Mouse (Mus musculus) CD4-positive, CD25-positive, alpha-beta regulatory T cell, adult 2 months (primary cell): ENCODE measurements around the gene Plch1.
A peak's percentile ranks its signal among the peaks of the same experiment; 100 is the strongest.

Source experiments
- DNase-seq: peaks from one replicate; pipeline ENCODE4 v3.0.0-alpha.2; 2012; ENCODE audit warnings: low read depth, low spot score

The Plch1 gene

DNA sequence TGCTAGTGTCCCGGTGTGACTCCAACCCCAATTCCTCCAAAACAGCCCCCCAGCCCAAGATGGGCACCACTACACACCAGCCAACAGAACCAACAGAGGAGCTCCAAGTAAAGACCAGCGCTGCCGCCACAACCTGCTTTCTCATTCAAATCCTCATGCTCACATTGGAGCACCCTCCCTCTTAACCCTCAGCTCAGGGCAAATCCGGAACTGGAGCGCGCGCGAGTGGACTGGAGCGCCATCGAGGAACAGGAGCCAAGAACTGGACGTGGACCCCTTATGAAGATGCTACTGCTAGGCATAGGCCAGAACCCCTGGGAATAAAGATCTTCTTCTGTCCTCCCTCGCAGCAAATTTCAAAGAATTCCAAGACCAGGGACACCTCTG is at the start of gene Plch1:
TSS of gene Plch1 (minus strand) at position 164 of the 387 bp plus-strand sequence.
- DNase-seq: peak; percentile 22

DNA sequence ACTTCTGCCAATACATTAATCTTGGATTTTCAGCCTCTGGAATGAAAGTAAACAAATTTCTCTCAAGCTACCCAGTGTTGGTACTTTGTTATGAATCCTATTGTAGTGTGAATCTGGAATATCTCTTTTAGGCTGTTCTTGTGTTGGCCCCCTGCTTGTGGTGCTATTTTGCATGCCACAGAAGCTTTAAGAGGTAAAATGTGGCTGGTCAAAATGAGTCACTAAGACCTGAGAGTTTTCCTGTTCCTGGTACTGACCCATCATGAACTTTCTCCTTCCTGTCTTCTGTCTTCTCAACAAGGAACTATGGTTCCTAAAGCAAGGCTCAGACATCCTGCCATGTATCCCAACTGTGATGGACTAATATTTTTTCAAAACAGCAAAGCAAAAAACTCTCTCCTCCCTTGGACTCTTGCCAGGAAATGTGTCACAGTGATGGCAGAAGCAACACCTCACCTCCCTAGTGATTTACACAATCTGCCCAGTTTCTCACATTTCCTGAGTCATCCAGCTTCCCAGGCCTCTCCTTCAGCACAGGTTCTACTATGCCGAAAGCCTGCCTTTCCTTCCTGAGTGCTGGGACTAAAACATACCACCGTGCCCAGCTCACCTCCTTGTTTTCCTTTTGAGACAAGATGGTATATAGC is 42.1 kb upstream of the Plch1 start:
- no peak for DNase-seq

DNA sequence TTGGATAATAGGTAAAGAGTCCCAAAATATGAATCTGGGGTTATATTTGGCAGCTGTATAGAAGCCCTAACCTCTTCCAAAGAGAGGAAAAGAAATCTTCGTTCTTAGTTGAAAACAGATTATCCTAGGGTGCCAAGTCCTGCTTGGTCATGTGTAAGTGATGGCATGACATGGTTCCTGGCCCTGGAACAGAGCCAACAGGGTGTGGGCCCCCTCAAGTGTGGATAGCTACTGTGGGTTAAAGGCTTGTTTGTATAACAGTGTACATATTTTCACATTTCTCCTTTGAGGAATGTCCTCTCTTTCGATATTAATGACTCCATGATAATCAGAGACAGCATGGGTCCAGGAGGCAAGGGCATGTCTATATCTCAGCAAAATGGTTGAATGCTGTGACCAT is 39.7 kb upstream of the Plch1 start:
- DNase-seq: no peak

DNA sequence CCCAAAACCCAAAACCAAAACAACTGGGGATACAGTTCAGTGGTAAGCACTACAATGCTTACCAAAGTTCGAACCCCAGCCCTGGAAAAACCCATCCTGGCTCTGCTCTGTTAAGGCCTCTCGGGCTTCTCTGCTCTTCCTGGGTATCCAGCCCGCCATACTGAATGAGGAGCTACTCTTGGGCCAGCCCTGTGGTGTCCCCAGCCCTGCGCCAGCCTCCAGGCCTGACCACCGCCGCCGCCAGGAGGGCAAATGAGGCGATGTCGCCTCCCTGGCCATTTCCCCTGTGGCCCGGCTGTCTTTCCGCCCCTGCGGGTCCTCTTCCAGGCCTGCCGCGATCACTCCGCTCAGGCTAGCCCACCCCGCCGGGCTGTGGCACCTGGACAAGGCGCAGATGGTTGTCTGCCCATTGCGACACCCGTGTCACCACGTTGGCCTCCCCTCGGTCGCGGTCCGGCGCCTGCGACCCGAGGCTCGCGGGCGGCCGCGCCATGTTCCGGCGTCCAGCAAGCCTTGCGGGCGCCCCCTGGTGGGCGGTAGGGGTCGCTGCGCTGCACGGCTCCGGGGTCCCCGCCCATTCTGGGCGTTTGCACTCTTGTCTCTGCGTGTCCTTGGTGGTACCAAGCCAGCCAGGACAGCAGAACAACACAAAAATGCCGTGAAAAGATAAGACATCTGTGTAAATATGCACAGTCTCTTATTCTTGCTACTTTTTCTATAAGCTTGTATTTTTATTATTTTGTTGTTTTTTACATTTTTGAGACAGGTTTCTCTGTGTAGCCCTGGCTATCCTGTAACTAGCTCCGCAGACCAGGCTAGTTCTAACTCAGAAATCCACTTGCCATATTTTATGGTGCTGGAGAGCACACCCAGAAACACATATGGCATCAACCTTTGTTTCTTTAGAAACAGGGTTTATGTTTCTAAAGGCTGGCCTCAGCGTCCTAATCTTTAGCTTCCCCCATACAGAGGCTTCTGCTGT is 29.9 kb upstream of the Plch1 start, which contains the start of gene E130311K13Rik:
TSS of gene E130311K13Rik (minus strand) at position 595 of the 982 bp plus-strand sequence.
- peak; percentile 91 for DNase-seq

DNA sequence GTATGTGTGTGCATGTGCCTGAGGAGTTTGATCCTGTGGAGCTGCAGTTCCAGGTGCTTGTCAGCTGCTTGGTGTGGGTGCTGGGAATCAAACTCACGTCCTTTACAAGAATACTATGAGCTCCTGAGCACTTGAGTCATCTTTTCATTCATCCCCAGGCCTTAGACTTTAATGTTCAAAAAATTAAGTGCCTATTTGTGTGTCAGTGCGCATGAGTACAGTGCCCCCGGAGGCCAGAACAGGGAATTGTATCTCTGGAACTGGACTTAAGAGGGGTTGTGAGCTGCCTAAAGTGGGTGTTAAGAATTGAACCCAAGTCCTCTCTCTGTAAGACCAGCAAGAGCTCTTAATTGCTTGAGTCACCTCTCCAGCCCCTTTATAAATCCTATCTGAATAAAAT is 20.4 kb upstream of the Plch1 start:
- peak; percentile 67 for DNase-seq

DNA sequence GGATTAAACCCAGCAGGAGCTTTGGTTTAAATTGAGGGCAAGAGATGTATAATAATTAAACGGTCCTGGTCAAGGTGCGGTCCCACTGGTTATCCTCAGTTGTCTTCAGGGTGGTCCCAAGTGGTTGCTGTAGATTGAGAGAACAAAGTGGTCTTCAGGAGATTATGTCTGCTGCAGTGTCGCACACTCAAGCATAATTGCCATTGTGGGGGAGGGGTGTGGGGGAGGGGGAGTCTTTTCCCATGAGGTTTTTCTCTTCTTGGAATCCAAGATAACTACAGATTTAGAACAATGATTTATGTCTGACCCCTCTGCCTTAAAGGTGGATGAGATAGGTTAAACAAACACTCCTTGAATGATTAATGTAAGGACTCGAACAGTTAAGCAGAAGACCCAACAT is 11.0 kb upstream of the Plch1 start:
- no peak for DNase-seq

DNA sequence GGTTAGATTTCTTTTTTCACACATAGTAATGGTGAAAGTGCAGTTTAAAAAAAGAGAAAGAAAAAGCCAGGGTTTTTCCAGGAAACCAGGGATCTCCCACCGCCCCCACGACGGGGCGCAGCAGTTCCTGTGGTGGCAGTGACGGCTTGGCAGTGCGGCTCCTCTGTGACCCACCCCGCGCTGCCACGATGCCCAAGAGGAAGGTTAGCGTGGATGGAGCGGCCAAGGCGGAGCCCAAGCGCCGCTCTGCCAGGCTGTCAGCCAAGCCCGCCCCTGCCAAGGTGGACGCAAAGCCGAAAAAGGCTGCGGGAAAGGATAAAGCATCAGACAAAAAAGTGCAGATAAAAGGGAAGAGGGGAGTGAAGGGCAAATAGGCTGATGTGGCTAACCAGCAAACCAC is 6.0 kb upstream of the Plch1 start:
- no peak for DNase-seq

DNA sequence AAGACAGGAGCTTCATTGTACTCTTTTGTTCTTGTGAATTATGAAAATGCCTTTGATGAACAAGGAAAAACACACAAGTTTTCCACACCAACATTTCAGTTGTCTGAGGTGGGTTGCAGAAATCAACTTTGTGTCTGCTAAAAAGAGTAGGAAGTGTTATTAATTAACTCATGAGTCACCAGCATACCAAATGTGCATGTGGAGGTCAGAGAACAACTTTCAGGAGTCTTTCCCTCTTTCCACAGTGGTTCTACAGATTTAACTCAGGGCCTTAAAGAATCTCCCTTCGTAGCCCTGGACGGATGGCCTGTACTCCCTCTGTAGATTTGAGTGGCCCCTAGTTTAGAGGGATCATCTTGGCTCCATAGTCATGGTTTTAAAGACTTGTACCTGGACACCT is 4.9 kb upstream of the Plch1 start:
- DNase-seq: no peak

DNA sequence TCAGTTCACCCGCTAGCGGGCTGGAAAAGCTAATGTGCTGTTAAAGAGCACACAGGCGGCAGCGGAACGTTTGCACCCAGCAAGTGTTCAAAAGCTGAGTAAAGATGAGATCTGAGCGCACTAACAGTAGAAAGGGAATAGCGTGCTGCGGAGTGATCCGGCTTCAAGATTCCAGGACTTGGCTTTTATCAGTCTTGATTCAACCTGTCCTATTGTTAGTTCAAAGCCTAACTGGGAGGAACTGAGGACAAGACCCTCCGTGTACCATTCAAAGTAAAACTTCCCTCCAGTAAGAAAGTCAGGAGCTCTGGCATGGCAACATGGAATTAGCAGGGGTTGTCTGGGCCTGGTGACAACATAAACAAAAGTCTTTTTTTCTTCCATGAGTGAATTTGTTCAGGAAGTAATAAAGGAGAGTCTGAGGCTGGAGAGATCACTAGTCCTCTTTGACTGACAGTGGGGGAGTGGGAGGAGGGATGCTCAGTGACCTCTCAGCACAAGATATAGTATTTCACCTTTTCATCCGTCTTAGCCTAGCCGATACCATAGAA is 824 bp upstream of the Plch1 start:
- no peak for DNase-seq

DNA sequence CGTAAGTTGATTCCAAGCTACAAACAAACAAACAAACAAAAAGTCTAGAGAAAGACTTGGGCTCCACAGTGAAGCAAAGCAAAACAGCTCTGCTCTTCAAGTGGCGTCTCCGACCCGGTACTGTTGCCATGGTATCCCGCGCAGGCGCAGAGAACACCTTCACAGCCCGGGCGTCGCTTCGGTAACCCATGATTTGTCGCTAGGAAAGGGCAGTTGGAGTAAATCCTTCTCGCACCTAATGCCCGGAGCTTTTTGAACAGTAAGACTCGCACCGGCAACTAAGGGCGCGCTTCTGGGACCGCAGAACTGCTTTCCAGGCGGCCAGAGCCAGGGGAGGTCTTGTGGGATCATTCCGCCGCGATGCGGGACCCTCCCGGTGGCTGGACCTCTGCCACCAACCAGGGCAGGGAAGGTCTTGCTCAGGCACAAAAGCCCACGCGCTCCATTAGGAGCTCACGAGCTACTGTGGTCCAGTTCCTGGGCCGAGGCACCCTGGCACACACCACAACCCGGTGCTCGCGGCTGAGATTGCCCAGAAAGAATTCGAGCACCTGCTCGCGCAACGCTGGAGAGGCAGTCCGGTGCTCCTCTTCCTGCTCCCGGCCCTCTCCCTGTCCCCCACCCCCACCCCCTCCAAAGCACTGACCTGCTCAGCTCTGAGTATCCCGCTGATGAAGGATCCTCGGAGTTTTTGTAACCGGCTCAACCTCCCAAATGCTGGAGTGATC is 527 bp downstream of the Plch1 start:
- DNase-seq: peak; percentile 65

DNA sequence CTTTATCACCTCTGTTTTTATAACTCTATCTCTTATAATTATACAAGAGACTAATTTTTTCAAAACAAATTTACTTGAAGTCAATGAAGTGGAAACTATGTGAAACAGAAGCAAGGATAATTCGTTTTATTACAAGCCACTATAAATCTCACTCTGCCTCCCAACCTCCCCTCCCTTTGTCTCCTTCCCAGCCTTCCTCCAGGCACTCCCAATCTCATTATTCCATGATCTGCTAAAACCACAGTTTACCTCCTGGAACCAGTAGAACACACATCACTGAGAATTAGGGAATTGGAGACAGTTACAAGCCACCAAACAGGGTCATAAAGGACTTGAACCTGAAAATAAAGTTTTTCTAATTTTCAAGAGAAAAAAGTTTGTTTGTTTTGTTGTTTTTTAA is 2.1 kb downstream of the Plch1 start:
- no peak for DNase-seq

DNA sequence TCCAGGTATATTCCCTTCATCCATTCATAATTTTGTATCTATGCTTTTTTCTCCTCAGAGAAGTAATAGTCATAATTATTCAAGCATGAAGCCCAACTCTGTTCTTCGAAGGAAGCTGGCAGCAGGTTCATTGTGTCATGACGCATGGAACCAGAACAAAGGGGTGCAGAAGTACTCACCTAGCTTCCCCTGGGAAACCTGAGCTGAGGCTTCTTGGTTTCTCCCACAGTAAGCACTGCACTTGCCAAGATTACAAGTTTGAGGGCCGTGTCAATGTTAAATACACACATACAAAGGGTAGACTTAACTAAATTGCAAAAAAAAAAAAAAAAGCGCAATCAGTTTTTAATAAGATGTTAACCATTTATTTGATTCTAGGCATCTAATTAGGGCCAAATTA is 3.0 kb downstream of the Plch1 start:
- no peak for DNase-seq

DNA sequence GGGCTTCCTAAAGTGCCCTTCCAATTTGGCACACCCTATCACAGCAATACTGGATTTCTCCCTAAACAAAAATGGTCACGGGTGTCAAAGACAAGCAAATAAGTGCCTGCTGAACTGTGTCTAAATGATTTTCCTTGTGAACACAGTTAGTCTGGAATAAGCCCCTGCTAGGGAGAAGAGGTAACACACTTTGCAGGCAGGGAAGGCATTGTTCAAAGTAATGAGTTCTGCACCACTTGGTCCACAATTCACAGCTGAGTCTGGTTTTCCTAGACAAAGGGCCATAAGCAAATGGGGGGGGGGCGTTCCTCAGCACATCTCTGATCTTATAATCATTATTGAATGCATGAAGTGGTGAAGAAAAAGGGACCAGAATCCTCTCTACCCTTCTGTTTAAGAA is 3.5 kb downstream of the Plch1 start:
- no peak for DNase-seq

DNA sequence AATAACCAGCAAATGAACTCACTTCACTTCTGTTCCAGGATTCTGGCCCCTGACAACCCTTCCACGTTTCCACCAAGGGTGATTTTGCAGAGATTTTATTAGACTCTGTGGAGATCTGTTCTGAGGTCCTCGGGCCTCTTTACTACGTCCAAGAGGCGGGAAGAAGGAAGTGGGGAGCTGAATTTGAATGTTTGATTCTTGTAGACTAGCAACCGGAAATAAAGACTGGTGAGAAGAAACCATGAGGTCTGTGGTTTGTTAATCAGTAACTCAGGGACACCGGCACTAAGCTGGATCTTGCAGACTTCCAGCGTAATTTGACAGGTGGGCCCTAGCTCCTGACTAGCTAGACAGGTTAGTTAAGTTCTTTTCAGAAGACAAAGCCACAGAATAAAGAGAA is 5.6 kb downstream of the Plch1 start:
- peak; percentile 1 for DNase-seq

DNA sequence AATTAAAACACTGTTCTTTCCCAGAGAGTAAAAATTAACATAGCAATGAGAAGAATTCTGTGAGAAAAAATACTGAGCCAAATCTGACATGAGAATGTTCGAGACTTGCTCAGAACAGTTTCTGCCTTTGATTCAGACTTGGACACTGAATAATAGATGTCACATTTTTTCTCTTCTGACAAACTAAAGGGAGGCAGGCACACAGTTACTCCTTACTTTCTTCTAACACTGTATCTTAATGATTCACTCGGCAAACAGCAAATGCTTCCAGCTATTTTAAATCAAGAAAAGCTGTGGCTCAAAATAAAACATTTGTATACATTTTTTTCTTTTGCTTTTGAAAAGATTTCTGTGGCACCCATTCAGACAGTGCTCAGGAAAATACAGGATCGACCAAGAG is 7.1 kb downstream of the Plch1 start:
- DNase-seq: no peak

DNA sequence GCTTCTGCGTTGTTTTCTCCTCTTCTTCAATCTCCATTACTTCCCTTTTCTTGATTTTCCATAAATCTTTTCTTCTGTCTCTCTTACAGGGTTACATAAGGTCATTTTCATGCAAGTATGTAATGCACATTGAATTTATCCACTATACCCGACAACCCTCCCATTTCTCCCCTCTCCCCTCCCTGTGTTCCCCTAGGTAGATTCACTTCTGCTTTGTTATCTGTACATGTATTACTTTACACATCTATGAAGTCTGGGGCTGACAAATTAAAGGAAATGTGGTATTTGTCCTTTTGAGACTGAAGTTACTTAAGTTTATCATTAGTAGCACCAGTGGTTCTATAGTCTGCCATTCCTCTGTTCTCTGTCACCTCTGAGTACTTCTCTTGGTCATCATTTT is 18.2 kb downstream of the Plch1 start:
- DNase-seq: no peak

DNA sequence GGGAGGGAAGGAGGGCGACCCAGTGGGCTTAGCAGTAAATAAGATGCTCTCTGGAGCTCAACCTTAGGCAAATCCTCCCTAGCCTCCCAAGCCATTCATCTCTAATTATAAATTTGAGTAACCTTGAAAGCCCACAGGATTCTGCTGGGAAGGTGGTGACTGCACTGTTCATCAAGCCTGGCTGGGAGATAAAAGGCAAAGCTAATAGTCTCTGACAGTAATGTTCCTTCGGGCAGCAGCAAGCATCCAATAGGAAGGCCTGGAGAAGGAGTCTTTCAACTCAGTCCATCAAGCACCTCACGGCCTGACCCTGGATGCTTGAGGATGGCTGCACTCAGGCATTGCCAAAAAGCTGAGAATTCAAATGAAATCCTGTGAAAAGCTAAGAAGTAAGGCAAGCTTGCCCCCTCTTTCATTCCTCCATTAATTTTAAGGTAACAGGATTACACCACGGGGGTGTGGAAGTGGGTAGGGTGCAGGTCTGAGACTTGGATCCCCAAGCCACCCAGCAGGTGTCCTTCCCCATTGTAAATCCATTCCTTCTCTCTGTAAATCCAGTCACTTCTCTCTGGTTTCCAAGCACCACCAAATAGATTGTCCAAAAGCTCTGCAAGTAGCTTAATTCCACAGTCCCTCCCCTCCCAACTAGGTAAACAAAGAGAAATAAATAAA is 20.1 kb downstream of the Plch1 start:
- no peak for DNase-seq

DNA sequence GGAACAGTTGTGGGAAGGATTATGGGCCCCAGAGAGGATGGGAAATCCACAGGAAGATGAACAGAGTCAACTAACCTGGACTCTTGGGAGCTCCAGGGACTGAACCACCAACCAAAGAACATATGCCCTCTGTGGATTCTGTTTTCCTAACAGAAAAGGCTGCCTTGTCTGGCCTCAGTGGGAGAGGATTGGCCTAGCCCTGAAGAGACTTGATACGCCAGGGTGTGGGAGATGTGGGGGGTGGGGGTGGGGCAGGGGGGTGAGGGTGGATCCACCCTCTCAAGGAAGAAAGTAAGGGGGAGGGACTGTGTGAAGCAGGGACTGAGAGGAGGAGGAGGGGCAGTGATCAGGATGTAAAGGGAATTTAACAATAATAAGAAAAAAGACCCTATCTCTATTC is 26.5 kb downstream of the Plch1 start:
- no peak for DNase-seq

DNA sequence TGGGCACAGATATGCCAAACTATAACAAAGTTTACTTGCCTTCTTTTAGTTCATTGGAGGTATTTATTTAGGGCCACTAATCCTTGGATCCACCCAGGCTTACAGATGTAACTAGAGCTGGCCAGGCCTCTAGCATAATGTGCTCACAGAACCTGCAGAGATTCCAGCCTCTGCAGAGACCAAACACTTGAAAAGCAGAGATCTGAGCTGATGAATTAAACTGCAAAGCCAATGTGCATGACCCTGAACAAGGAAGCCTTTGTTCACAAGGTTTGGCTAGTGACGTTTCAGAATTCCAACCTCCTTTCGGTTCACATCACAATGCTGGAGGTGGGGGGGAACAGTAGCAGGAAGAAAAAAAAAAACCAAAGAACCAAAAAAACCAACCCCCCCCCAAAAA is 28.0 kb downstream of the Plch1 start:
- DNase-seq: no peak

DNA sequence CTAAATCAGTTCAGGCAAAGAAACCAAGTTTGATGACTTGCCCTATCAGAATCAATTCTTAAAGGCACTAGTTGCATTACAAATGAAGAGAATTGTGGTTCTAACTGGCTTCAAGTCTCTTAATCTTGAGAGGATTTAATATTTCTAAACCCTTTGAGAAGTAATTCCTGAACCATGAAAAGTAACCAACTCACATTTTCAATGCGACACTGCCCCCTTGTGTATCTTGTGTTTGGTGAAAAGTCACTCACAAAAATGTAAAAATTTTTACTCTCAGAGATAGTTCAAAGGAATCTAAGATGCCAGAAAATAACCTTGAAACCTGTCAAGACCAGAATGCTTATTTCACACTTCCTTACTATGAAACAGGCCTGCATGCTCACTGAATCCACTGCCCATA is 31.0 kb downstream of the Plch1 start:
- no peak for DNase-seq

DNA sequence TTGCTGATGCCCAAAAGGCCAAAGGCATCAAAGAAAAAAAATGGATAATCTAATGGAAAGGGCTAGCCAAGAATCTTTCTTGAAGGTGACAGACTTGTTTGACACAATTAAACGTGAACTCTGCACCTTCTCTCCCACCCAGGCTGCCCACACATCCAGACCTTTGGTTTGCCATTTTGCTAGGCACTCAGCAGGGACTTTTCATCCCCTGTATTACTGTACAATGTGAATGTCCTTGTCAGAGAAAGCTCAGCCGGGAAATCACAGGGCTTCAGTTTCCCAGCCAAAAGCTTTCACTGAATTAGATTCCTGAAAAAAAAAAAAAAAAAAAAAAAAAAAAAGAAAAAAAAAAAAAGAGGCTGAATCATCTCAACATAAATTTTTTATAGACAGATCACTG is 34.2 kb downstream of the Plch1 start:
- DNase-seq: no peak
